Mouse (Mus musculus) adrenal gland, adult (tissue): ENCODE measurements around the gene 1700011M02Rik.
"Not testable (repeated sequence)": the region's sequence is repeated elsewhere in the genome, so short reads cannot be mapped to it uniquely, and the experiment has no call there.

Experiments used
- DNase-seq, 2 experiments: peaks; one replicate each; pipeline ENCODE4 v3.0.0; 2022 to 2023; ENCODE audit warnings: low spot score in 1 of 2; ENCODE audit not compliant: inconsistent age in 2 of 2

1700011M02Rik gene

DNA sequence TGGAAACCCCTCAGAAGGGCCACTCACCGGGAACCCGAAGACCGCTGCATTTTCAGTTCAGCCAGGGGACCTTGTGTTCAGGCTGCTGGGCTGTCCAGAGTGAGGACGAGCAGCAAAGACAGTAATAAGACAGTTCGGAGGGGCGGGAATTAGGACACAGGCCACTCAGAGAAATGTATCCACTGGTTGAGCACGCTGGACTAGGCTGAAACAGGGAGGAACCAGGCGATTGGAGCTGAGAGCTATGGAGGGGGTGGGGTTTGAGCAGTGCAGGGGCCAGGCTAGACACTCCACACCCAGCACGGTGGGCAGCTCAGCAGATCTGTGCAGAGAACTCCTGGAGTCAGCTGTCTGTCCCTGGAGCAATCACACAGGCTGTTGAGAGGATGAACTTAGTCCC is at the start of gene 1700011M02Rik, which contains the start of gene Dmrtc1a:
TSS of gene 1700011M02Rik (plus strand) at position 319 of the 400 bp plus-strand sequence.
TSS of gene Dmrtc1a (minus strand) at position 101 of the 400 bp plus-strand sequence.
- DNase-seq, result not testable (repeated sequence)

DNA sequence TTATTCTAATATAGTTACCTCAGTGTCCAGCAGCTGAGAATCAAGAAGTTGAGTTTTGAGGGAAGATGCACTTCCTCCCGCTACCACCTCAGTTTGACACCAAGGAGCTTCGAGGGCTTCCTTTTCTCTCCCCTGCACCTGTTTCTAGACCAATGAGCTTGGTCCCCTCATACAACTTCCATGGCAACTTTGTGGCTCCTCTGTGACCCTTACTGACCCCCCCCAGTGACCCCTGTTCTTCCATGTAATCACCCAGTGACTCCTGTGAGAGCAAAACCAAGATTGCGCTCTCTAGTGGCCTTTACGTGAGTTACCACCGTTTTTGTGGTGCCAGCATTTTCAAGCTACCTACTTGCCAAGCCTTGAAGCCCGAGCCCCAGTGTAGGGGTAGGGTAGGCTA is 40.8 kb upstream of the 1700011M02Rik start, which contains the start of gene 1700031F05Rik:
TSS of gene 1700031F05Rik (minus strand) at position 101 of the 400 bp plus-strand sequence.
- no peak for DNase-seq

DNA sequence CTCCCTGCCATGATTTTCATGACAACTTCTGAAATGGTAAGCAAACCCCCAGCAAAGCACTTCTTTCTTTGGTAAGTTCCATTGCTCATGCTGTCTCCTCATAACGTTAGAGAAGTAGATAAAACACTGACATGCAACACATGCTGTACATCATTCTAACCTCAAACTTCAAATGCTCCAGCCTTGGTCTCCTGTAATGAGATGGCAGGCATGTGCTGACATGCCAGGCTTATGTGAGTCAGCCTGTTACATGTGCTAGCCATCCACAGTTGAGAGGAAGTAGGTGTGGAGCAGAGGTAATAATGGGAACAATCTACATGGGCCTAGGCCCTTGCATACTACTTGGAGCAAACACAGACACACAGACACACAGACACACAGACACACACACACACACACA is 6.1 kb downstream of the 1700011M02Rik start:
- DNase-seq, result not testable (repeated sequence)

DNA sequence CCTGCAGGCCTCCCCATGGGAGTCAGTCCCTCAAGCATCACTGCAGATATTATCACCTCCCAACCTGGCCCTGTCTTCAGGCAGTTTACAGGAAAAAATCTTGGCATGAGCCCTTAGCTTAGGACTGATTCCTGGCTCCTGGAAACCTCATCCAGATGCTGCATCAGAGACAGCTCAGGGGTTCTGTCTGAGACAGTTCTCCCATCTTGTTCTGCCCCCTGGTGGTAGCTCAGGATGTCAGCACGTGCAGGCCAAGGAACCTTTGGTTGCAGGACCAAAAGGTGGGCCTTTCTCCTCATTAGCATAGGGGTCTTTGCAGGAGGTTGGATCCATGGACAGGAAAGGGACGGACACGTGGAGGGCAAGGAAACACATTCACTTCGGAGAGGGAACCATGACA is 18.0 kb downstream of the 1700011M02Rik start:
- peak in 1 of 2 experiments; percentile 52 for DNase-seq

DNA sequence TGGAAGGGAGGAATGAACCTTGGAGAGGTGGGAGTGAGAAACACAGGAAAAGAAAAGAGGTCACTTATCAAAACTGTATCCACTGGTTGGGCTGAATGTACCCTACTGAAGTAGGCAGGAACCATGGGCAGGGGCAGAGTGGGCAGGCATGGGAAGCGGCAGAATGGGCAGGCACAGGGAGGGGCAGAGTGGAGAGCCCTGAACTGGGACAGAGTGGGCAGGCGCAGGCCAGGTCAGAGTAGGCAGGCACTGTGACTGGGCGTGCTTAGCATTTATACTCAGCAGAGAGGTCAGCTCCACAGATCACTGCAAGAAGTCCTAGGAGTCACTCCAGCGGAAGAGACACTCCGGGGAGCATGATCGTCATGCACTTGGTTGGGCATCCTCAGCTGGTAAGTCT is 19.4 kb downstream of the 1700011M02Rik start, which contains the start of gene 1700018G05Rik:
TSS of gene 1700018G05Rik (plus strand) at position 301 of the 400 bp plus-strand sequence.
- DNase-seq, result not testable (repeated sequence)

DNA sequence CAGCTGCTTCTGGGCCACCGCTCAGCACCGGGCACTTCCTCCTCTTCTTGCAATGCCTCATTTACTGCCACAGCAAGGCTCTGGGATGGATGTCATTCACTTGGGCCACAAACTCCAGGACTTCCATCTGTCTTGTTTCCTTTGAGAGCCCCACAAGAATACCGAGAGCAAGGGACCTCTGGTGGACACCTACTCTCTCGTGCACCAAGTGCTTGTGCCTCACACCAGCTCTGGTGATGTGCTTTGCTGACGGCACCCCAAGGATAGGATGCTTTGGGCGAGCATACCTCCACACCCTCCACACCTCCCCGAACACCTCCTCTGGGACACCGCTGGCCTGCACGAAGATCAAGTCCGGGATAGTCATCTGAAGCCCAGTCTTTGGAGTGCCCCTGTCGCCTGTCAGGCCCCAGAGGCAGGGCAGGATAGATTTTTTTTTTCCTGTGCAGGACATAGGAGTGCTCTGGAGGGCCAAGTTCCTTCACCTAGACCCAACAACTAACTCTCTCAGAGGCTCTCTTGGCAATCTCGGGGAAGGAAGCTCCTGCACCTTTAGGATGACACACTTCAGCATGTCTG is 24.4 kb downstream of the 1700011M02Rik start:
- no peak for DNase-seq

DNA sequence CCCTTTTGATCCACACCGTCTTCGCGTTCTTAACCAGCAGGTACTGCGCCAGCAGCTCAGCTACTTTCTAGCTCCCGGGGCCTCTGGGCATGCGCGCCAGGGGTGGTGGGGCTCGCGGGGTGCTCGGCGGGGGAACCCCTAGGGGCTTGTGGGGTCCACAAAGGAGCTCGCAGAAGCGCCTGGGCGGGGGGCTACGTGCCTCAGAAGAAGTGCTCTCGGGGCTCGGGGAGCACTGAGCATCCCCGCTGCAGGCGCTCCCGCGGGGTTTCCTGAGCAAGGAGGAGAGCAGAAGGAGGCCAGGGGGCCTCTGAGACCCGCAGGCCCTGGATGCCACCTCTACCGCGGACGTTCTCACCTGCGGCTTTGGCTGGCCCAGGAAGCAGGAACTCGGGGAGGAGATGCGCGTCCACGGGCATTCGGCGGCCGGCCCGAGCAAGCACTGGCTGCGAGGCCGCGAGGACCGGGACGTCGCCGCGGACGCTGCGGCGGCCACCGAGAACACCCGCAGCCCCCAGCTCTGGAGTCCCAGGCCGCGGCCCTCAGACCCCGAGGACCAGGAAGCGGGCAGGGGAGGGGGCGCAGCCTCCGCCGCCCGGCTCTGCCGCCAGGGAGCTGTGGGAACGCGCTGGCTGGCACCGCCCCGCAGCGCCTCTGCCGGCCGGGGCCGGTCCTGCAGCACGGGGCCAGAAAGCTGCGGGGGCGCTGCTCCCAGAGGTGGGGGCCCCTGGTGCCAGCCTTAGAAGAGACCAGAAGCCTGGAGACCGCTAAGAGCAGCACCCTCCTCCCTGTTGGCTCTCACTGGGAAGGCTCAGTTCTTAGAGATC is 25.1 kb downstream of the 1700011M02Rik start:
- peak; percentile 24 to 71 for DNase-seq

DNA sequence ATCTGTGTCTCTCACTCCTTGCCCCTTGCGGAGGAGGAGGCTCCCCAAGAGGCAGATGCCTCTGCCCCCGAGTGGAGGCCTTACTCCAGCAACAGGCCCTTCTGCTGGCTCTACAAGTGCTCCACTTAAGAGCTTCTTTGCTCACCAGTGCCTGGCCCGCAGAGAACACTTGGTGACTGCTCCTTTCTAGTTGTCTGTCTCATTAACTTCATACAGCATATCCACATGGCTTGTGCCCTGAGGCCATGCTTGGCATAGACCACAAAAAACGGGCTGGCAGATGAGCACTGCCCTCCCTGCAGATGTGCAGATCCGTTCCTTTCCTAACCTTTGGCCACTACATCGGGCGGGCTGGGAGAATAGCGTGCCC is 25.7 kb downstream of the 1700011M02Rik start:
- no peak for DNase-seq

DNA sequence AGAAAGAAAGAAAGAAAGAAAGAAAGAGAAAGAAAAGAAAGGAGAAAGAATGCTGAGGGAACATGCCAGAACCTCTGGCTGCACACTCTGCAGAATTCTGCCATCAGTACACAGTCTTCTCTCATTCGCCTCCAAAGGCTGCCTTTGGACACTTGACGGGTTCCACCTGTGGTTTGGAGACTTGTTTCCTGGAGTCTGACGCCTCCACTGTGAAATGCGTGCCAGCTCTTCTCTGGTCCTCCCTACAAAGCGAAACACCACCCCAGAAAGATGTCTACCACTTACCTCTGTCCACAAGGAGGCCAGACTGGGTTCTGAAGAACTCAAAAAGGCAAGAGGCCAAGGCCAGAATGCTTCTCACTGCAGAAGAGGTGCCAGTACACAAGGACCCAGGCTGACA is 28.0 kb downstream of the 1700011M02Rik start:
- DNase-seq, result no peak

DNA sequence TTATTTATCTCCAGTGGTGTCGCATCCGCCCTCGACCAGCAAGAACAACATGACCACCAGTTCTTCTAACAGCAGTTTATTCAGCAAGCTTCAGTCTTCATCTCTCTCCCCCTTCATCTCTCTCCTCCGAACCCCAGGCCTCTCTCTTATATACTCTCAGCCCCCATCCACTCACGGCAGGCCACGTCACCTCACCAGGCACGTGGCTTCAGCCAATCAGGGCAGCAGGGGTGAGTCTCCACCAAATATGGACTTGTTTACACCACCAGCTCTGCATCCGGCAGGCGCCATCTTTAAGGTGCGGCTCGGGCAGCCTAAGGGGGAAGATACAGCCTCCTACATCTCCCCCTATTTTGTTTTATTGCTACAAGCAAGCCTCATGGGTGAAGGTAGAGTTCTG is 41.4 kb downstream of the 1700011M02Rik start:
- not testable (repeated sequence) for DNase-seq

DNA sequence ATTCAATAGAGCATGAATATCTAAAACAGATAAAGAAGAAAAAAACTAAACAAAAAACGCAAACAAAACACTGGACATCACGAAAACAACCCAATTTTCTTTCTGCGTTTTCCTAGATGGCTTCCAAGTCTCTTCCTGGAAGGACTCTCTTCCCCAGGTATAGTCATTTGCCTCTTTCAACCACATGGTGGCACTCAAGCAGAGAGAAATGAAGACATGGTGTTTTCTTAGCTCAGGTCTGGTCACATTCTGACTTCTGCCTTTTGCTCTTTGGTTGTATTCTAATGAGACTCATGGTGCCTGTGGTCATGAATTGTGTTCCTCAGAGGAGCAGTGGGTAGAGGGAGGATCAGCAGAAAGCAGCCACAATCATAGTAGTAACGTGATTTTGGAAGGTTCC is 50.2 kb downstream of the 1700011M02Rik start:
- peak in 1 of 2 experiments; percentile 57 for DNase-seq
